Mouse (Mus musculus) left cerebral cortex, postnatal 4 days (tissue): ENCODE measurements at regions not wholly inside any gene's neighbourhood (a gene's known extent, or its start where the extent isn't known, plus 50 kb on each side); places are given as distances from the start of the nearest gene placed in this dataset.
A peak's percentile ranks its signal among the peaks of the same experiment; 100 is the strongest.

Experiments used
- DNase-seq: peaks from one replicate; pipeline ENCODE4 v3.0.0-alpha.2; 2022
- intact Hi-C: fragments of 180-260 bp; cut with DNase I; formaldehyde crosslinking; loops from one replicate; pipeline ENCODE4 v1.15.1; 2025

- no peak for DNase-seq
- intact Hi-C loops: no loop called here
Measured at GRCm38 (mm10) chr4:12770131-12770780, 598.4 kb upstream of the Fam92a start.

- intact Hi-C loops: no loop called here
- DNase-seq: no peak
Measured at GRCm38 (mm10) chr4:12769092-12769491, 597.3 kb upstream of the Fam92a start.

- intact Hi-C loops: no loop called here
- DNase-seq: no peak
Measured at GRCm38 (mm10) chr4:12766763-12767162, 594.9 kb upstream of the Fam92a start.

GRCm38 (mm10) chr4:12750817-12751216 lies 579.0 kb upstream of the Fam92a start:
- DNase-seq: no peak
- intact Hi-C loops: no loop called here

- intact Hi-C loops: no loop called here
- DNase-seq: no peak
Measured at GRCm38 (mm10) chr4:12749874-12750273, 578.1 kb upstream of the Fam92a start.

GRCm38 (mm10) chr4:12743714-12744327 lies 572.0 kb upstream of the Fam92a start:
- no peak for DNase-seq
- intact Hi-C loops: no loop called here

GRCm38 (mm10) chr4:12736411-12736810 lies 564.6 kb upstream of the Fam92a start:
- intact Hi-C loops: no loop called here
- DNase-seq: no peak

GRCm38 (mm10) chr4:12700189-12700588 lies 528.4 kb upstream of the Fam92a start:
- intact Hi-C loops: no loop called here
- DNase-seq: no peak

- DNase-seq: no peak
- intact Hi-C loops: no loop called here
Measured at GRCm38 (mm10) chr4:12677814-12678213, 506.0 kb upstream of the Fam92a start.

GRCm38 (mm10) chr4:12671399-12671798 lies 499.6 kb upstream of the Fam92a start:
- intact Hi-C loops: no loop called here
- DNase-seq: no peak

GRCm38 (mm10) chr4:12663176-12663575 lies 491.4 kb upstream of the Fam92a start:
- intact Hi-C loops: no loop called here
- DNase-seq: no peak

GRCm38 (mm10) chr4:12662683-12663082 lies 490.9 kb upstream of the Fam92a start:
- intact Hi-C loops: no loop called here

GRCm38 (mm10) chr4:12659084-12659483 lies 487.3 kb upstream of the Fam92a start:
- intact Hi-C loops: no loop called here
- no peak for DNase-seq

More at GRCm38 (mm10) chr4:12662683-12663082, 490.9 kb upstream of the Fam92a start:
- DNase-seq: no peak

- intact Hi-C loops: no loop called here
- peak; percentile 45 for DNase-seq
Measured at GRCm38 (mm10) chr4:12658594-12658993, 486.8 kb upstream of the Fam92a start.

GRCm38 (mm10) chr4:12657820-12658219 lies 486.0 kb upstream of the Fam92a start:
- DNase-seq: no peak
- intact Hi-C loops: no loop called here

- intact Hi-C loops: no loop called here
- DNase-seq: no peak
Measured at GRCm38 (mm10) chr4:12656924-12657603, 485.2 kb upstream of the Fam92a start.

GRCm38 (mm10) chr4:12655457-12656228 lies 483.8 kb upstream of the Fam92a start:
- intact Hi-C loops: no loop called here
- peak; percentile 3 for DNase-seq

GRCm38 (mm10) chr4:12654568-12655456 lies 483.0 kb upstream of the Fam92a start:
- intact Hi-C loops: no loop called here
- DNase-seq: no peak

- DNase-seq: no peak
- intact Hi-C loops: no loop called here
Measured at GRCm38 (mm10) chr4:12647732-12648131, 475.9 kb upstream of the Fam92a start.

- intact Hi-C loops: no loop called here
- no peak for DNase-seq
Measured at GRCm38 (mm10) chr4:12642525-12642928, 470.7 kb upstream of the Fam92a start.
